Mouse (Mus musculus): ENCODE measurements at regions not wholly inside any gene's neighbourhood (a gene's known extent, or its start where the extent isn't known, plus 50 kb on each side); places are given as distances from the start of the nearest gene placed in this dataset.

GRCm38 (mm10) chr13:15343474-15343873 lies 119.6 kb upstream of the Gli3 start:
- no peak for TF ChIP-seq EP300 (IDR thresholded peaks at IDR 0.05; ENCODE audit: low read depth in 1 of 2, low read length in 2 of 2)
- TF ChIP-seq MEF2A (IDR thresholded peaks at IDR 0.05; ENCODE audit: extremely low read depth, insufficient replicate concordance, low read depth, low read length, poor library complexity, severe bottlenecking) = no peak
- TF ChIP-seq USF1 (IDR thresholded peaks at IDR 0.05; ENCODE audit: low read depth, low read length) = no peak

Data from MEL (cell line).